Mouse (Mus musculus) myocyte (in vitro differentiated cells): Measurements from ENCODE around the gene Bicdl2.

Experiments used
- CEBPB ChIP-seq: IDR thresholded peaks from 2 replicates; pipeline ENCODE4 v1.6.1; 2011; ENCODE audit warnings: mild to moderate bottlenecking, moderate library complexity; ENCODE audit not compliant: poor library complexity, insufficient read depth, severe bottlenecking
- E2F4 ChIP-seq: IDR thresholded peaks from one replicate; pipeline ENCODE4 v1.6.1; 2011; ENCODE audit warnings: mild to moderate bottlenecking, control low read depth, moderate library complexity; ENCODE audit not compliant: insufficient read depth
- MAX ChIP-seq: IDR thresholded peaks from one replicate; pipeline ENCODE4 v1.6.1; 2011; ENCODE audit warnings: low read depth, mild to moderate bottlenecking, control low read depth
- MYOD1 ChIP-seq, 3 experiments: IDR thresholded peaks; one replicate each; pipeline ENCODE4 v1.6.1; 2011; ENCODE audit warnings: control low read depth in 2 of 3, low read depth in 2 of 3, mild to moderate bottlenecking in 2 of 3, moderate library complexity in 1 of 3; ENCODE audit not compliant: insufficient read length in 2 of 3, control insufficient read depth in 1 of 3
- POLR2A ChIP-seq: IDR thresholded peaks from one replicate; pipeline ENCODE4 v1.6.1; 2011; ENCODE audit warnings: low read depth, mild to moderate bottlenecking, control low read depth, moderate library complexity; ENCODE audit not compliant: insufficient read length
- POLR2AphosphoS2 ChIP-seq: IDR thresholded peaks from one replicate; pipeline ENCODE4 v1.6.1; 2011; ENCODE audit warnings: low read depth, control low read depth; ENCODE audit not compliant: insufficient read length
- REST ChIP-seq: IDR thresholded peaks from one replicate; pipeline ENCODE4 v1.6.1; 2011; ENCODE audit warnings: mild to moderate bottlenecking, control low read depth, moderate library complexity; ENCODE audit not compliant: insufficient read depth, insufficient read length
- TCF12 ChIP-seq: IDR thresholded peaks from one replicate; pipeline ENCODE4 v1.6.1; 2011; ENCODE audit warnings: mild to moderate bottlenecking, control low read depth; ENCODE audit not compliant: poor library complexity, insufficient read depth, severe bottlenecking
- USF1 ChIP-seq: IDR thresholded peaks from one replicate; pipeline ENCODE4 v1.6.1; 2011; ENCODE audit warnings: low read depth, mild to moderate bottlenecking, control low read depth, moderate library complexity

- no peak for TF ChIP-seq E2F4
- no peak for TF ChIP-seq REST
- TF ChIP-seq TCF12: no peak
- no peak for TF ChIP-seq POLR2A
- no peak for TF ChIP-seq POLR2AphosphoS2
- TF ChIP-seq MYOD1 (IDR thresholded peaks at IDR 0.05; ENCODE audit: control insufficient read depth in 1 of 3, insufficient read length in 2 of 3, low read depth in 2 of 3): no peak
- no peak for TF ChIP-seq MAX
- no peak for TF ChIP-seq USF1
- TF ChIP-seq CEBPB: no peak
Observed at GRCm38 (mm10) chr17:23651363-23651762, 8.9 kb upstream of the Bicdl2 start.
